Mouse (Mus musculus): ENCODE measurements at regions not wholly inside any gene's neighbourhood (a gene's known extent, or its start where the extent isn't known, plus 50 kb on each side); places are given as distances from the start of the nearest gene placed in this dataset.
A peak's percentile ranks its signal among the peaks of the same experiment; 100 is the strongest.
"Not testable (repeated sequence)": the region's sequence is repeated elsewhere in the genome, so short reads cannot be mapped to it uniquely, and the experiment has no call there.

GRCm38 (mm10) chr14:36155757-36156156 is 61.0 kb downstream of the 4930474N05Rik start:
- peak; percentile 1 for DNase-seq (ENCODE audit: low spot score)

- no peak for DNase-seq (ENCODE audit: low spot score)
Observed at GRCm38 (mm10) chr14:36156175-36156574, 61.5 kb downstream of the 4930474N05Rik start.

GRCm38 (mm10) chr14:36183701-36184100 is 89.0 kb downstream of the 4930474N05Rik start:
- DNase-seq (ENCODE audit: low spot score), result no peak

- no peak for DNase-seq (ENCODE audit: low spot score)
Observed at GRCm38 (mm10) chr14:36196517-36196916, 101.8 kb downstream of the 4930474N05Rik start.

GRCm38 (mm10) chr14:36198396-36198795 is 103.7 kb downstream of the 4930474N05Rik start:
- no peak for DNase-seq (ENCODE audit: low spot score)

- DNase-seq (ENCODE audit: low spot score), result no peak
Observed at GRCm38 (mm10) chr14:36203855-36204254, 109.1 kb downstream of the 4930474N05Rik start.

GRCm38 (mm10) chr14:36212830-36213229 is 118.1 kb downstream of the 4930474N05Rik start:
- peak; percentile 26 for DNase-seq (ENCODE audit: low spot score)

- no peak for DNase-seq (ENCODE audit: low spot score)
Observed at GRCm38 (mm10) chr14:36245849-36246248, 151.1 kb downstream of the 4930474N05Rik start.

GRCm38 (mm10) chr14:36262126-36262525 is 167.4 kb downstream of the 4930474N05Rik start:
- no peak for DNase-seq (ENCODE audit: low spot score)

GRCm38 (mm10) chr14:36283825-36284414 is 189.2 kb downstream of the 4930474N05Rik start:
- DNase-seq (ENCODE audit: low spot score), result no peak

- DNase-seq (ENCODE audit: low spot score), result no peak
Observed at GRCm38 (mm10) chr14:36288697-36289286, 194.1 kb downstream of the 4930474N05Rik start.

- DNase-seq (ENCODE audit: low spot score), result no peak
Observed at GRCm38 (mm10) chr14:36310324-36310723, 215.6 kb downstream of the 4930474N05Rik start.

GRCm38 (mm10) chr14:36314673-36315072 is 220.0 kb downstream of the 4930474N05Rik start:
- not testable (repeated sequence) for DNase-seq (ENCODE audit: low spot score)

- no peak for DNase-seq (ENCODE audit: low spot score)
Observed at GRCm38 (mm10) chr14:36316418-36317111, 221.8 kb downstream of the 4930474N05Rik start.

GRCm38 (mm10) chr14:36328258-36328891 is 233.7 kb downstream of the 4930474N05Rik start:
- DNase-seq (ENCODE audit: low spot score), result no peak

GRCm38 (mm10) chr14:36340832-36341231 is 246.1 kb downstream of the 4930474N05Rik start:
- no peak for DNase-seq (ENCODE audit: low spot score)

All from left cerebral cortex, adult 11 months (tissue).